Mouse (Mus musculus) MEL (cell line): ENCODE results near the gene Calb2. TPM values are rescaled to one million over a fixed set of nuclear protein-coding genes. Genes with fewer than 3 reads are reported as not detected.

ENCODE experiments used
- DNase-seq: peaks from one replicate; pipeline ENCODE4 v3.0.0; 2011; ENCODE audit warnings: low read depth, low spot score
- H3K27ac ChIP-seq: 2 replicates; pipeline ENCODE4 v1.5.1; 2012; ENCODE audit warnings: low read depth, mild to moderate bottlenecking, control low read depth, low read length, moderate library complexity; ENCODE audit not compliant: control insufficient read depth
- H3K27me3 ChIP-seq, 2 experiments: fragments of 150-350 bp in 1 of 2; sonication (generic) in 1 of 2; 2 replicates each; pipeline ENCODE4 v1.6.1; 2012; ENCODE audit warnings: low read length in 2 of 2, mild to moderate bottlenecking in 2 of 2, improper control_type of control experiment in 1 of 2, moderate library complexity in 1 of 2; ENCODE audit not compliant: insufficient read depth in 2 of 2, control insufficient read depth in 1 of 2
- H3K36me3 ChIP-seq, 2 experiments: 2 replicates each; pipeline ENCODE4 v1.6.1; 2012 to 2014; ENCODE audit warnings: low read length in 2 of 2, improper control_type of control experiment in 1 of 2, inconsistent platforms in 1 of 2, mild to moderate bottlenecking in 1 of 2; ENCODE audit not compliant: insufficient read depth in 2 of 2, control insufficient read depth in 1 of 2
- H3K4me1 ChIP-seq, 2 experiments: fragments of 150-350 bp in 1 of 2; sonication (generic) in 1 of 2; 2 replicates each; pipeline ENCODE4 v1.6.1; 2012; ENCODE audit warnings: low read length in 2 of 2, improper control_type of control experiment in 1 of 2, mild to moderate bottlenecking in 1 of 2; ENCODE audit not compliant: insufficient read depth in 2 of 2, control insufficient read depth in 1 of 2
- H3K4me3 ChIP-seq, 2 experiments: fragments of 150-350 bp in 1 of 2; sonication (generic) in 1 of 2; 2 replicates each; pipeline ENCODE4 v1.5.1; 2012; ENCODE audit warnings: low read depth in 2 of 2, low read length in 2 of 2, mild to moderate bottlenecking in 2 of 2, moderate library complexity in 2 of 2, control low read depth in 1 of 2, improper control_type of control experiment in 1 of 2; ENCODE audit not compliant: control insufficient read depth in 1 of 2, insufficient read depth in 1 of 2
- H3K79me2 ChIP-seq: 2 replicates; pipeline ENCODE4 v1.6.1; 2012; ENCODE audit warnings: mild to moderate bottlenecking, low read length, moderate library complexity; ENCODE audit not compliant: control insufficient read depth, poor library complexity, insufficient read depth
- H3K9ac ChIP-seq: 2 replicates; pipeline ENCODE4 v1.6.1; 2012; ENCODE audit warnings: low read depth, mild to moderate bottlenecking, control low read depth, low read length, moderate library complexity; ENCODE audit not compliant: control insufficient read depth, poor library complexity, severe bottlenecking
- H3K9me3 ChIP-seq: fragments of 150-350 bp; sonication (generic); replicated peaks from 2 replicates; pipeline ENCODE4 v1.6.1; 2012; ENCODE audit warnings: mild to moderate bottlenecking, low read length, improper control_type of control experiment, moderate library complexity; ENCODE audit not compliant: insufficient read depth
- BHLHE40 ChIP-seq: IDR thresholded peaks from 2 replicates; pipeline ENCODE4 v1.6.1; 2012; ENCODE audit warnings: low read depth, mild to moderate bottlenecking, inconsistent platforms, low read length, improper control_type of control experiment, borderline replicate concordance
- CHD2 ChIP-seq: IDR thresholded peaks from 2 replicates; pipeline ENCODE4 v1.6.1; 2011; ENCODE audit warnings: low read length, improper control_type of control experiment
- CTCF ChIP-seq, 3 experiments: IDR thresholded peaks in 2 of 3; conservative IDR thresholded peaks in 1 of 3; 2 replicates each; pipeline ENCODE4 v1.5.1; 2011 to 2012; ENCODE audit warnings: low read length in 3 of 3, low read depth in 2 of 3, mild to moderate bottlenecking in 2 of 3, improper control_type of control experiment in 1 of 3, inconsistent platforms in 1 of 3, mixed read lengths in 1 of 3, moderate library complexity in 1 of 3; ENCODE audit not compliant: control insufficient read depth in 1 of 3, insufficient read depth in 1 of 3, poor library complexity in 1 of 3, severe bottlenecking in 1 of 3
- EP300 ChIP-seq, 2 experiments: IDR thresholded peaks; 2 replicates each; pipeline ENCODE4 v1.6.1; 2011; ENCODE audit warnings: improper control_type of control experiment in 2 of 2, low read length in 2 of 2, low read depth in 1 of 2, mild to moderate bottlenecking in 1 of 2
- ETS1 ChIP-seq: IDR thresholded peaks from 2 replicates; pipeline ENCODE4 v1.6.1; 2012; ENCODE audit warnings: low read depth, mild to moderate bottlenecking, inconsistent platforms, low read length, improper control_type of control experiment, moderate library complexity
- GABPA ChIP-seq: IDR thresholded peaks from 2 replicates; pipeline ENCODE4 v1.6.1; 2012; ENCODE audit warnings: low read depth, mild to moderate bottlenecking, inconsistent platforms, low read length, improper control_type of control experiment, moderate library complexity
- JUND ChIP-seq: IDR thresholded peaks from 2 replicates; pipeline ENCODE4 v1.6.1; 2011; ENCODE audit warnings: low read depth, mild to moderate bottlenecking, improper control_type of control experiment, low read length
- KAT2A ChIP-seq: conservative IDR thresholded peaks from 2 replicates; pipeline ENCODE4 v1.6.1; 2012; ENCODE audit warnings: low read depth, low read length, improper control_type of control experiment, inconsistent platforms
- MAX ChIP-seq: IDR thresholded peaks from 2 replicates; pipeline ENCODE4 v1.6.1; 2011; ENCODE audit warnings: low read length, improper control_type of control experiment
- MAZ ChIP-seq: IDR thresholded peaks from 2 replicates; pipeline ENCODE4 v1.6.1; 2012; ENCODE audit warnings: low read depth, mild to moderate bottlenecking, inconsistent platforms, low read length, improper control_type of control experiment
- MEF2A ChIP-seq: IDR thresholded peaks from 2 replicates; pipeline ENCODE4 v1.6.1; 2014; ENCODE audit warnings: low read depth, mild to moderate bottlenecking, inconsistent platforms, low read length, improper control_type of control experiment; ENCODE audit not compliant: poor library complexity, insufficient replicate concordance, severe bottlenecking; ENCODE audit errors: extremely low read depth
- MYB ChIP-seq: IDR thresholded peaks from 2 replicates; pipeline ENCODE4 v1.6.1; 2011; ENCODE audit warnings: mild to moderate bottlenecking, low read depth, low read length, improper control_type of control experiment
- MYC ChIP-seq: IDR thresholded peaks from 2 replicates; pipeline ENCODE4 v1.6.1; 2011; ENCODE audit warnings: low read depth, mild to moderate bottlenecking, low read length, improper control_type of control experiment, moderate library complexity
- NELFE ChIP-seq: IDR thresholded peaks from 2 replicates; pipeline ENCODE4 v1.6.1; 2011; ENCODE audit warnings: low read depth, low read length, improper control_type of control experiment
- NRF1 ChIP-seq: IDR thresholded peaks from 2 replicates; pipeline ENCODE4 v1.6.1; 2014; ENCODE audit warnings: low read depth, mild to moderate bottlenecking, inconsistent platforms, low read length, improper control_type of control experiment, moderate library complexity; ENCODE audit not compliant: poor library complexity, insufficient read depth, severe bottlenecking
- POLR2A ChIP-seq, 2 experiments: IDR thresholded peaks; 2 replicates each; pipeline ENCODE4 v1.6.1; 2011 to 2012; ENCODE audit warnings: low read length in 2 of 2, mild to moderate bottlenecking in 2 of 2, control low read depth in 1 of 2, improper control_type of control experiment in 1 of 2, low read depth in 1 of 2, moderate library complexity in 1 of 2; ENCODE audit not compliant: control insufficient read depth in 1 of 2, insufficient read depth in 1 of 2, poor library complexity in 1 of 2
- POLR2AphosphoS2 ChIP-seq: IDR thresholded peaks from 2 replicates; pipeline ENCODE4 v1.6.1; 2011; ENCODE audit warnings: low read length, improper control_type of control experiment
- RAD21 ChIP-seq: IDR thresholded peaks from 2 replicates; pipeline ENCODE4 v1.6.1; 2011; ENCODE audit warnings: mild to moderate bottlenecking, low read depth, low read length, improper control_type of control experiment
- RCOR1 ChIP-seq: IDR thresholded peaks from 2 replicates; pipeline ENCODE4 v1.6.1; 2012; ENCODE audit warnings: low read depth, mild to moderate bottlenecking, inconsistent platforms, low read length, improper control_type of control experiment
- SIN3A ChIP-seq: IDR thresholded peaks from 2 replicates; pipeline ENCODE4 v1.6.1; 2012; ENCODE audit warnings: low read length, improper control_type of control experiment, inconsistent platforms
- SMC3 ChIP-seq: IDR thresholded peaks from 2 replicates; pipeline ENCODE4 v1.6.1; 2011; ENCODE audit warnings: low read depth, low read length, improper control_type of control experiment
- TAL1 ChIP-seq: IDR thresholded peaks from 2 replicates; pipeline ENCODE4 v1.6.1; 2012; ENCODE audit warnings: mild to moderate bottlenecking, inconsistent platforms, low read length, moderate library complexity, mixed read lengths
- TBP ChIP-seq: IDR thresholded peaks from 2 replicates; pipeline ENCODE4 v1.8.0; 2011; ENCODE audit warnings: low read depth, low read length, improper control_type of control experiment
- UBTF ChIP-seq: IDR thresholded peaks from 2 replicates; pipeline ENCODE4 v1.6.1; 2012; ENCODE audit warnings: low read depth, mild to moderate bottlenecking, inconsistent platforms, low read length, improper control_type of control experiment, moderate library complexity, borderline replicate concordance; ENCODE audit not compliant: insufficient read depth
- USF1 ChIP-seq: IDR thresholded peaks from 2 replicates; pipeline ENCODE4 v1.6.1; 2014; ENCODE audit warnings: low read depth, mild to moderate bottlenecking, inconsistent platforms, low read length, improper control_type of control experiment, moderate library complexity
- USF2 ChIP-seq, 2 experiments: IDR thresholded peaks; 2 replicates each; pipeline ENCODE4 v1.6.1; 2011 to 2012; ENCODE audit warnings: improper control_type of control experiment in 2 of 2, low read length in 2 of 2, borderline replicate concordance in 1 of 2, inconsistent platforms in 1 of 2, low read depth in 1 of 2, mild to moderate bottlenecking in 1 of 2; ENCODE audit not compliant: insufficient read depth in 1 of 2
- ZC3H11A ChIP-seq: IDR thresholded peaks from 2 replicates; pipeline ENCODE4 v1.6.1; 2012; ENCODE audit warnings: low read depth, mild to moderate bottlenecking, inconsistent platforms, low read length, improper control_type of control experiment
- ZKSCAN1 ChIP-seq: IDR thresholded peaks from 2 replicates; pipeline ENCODE4 v1.6.1; 2012; ENCODE audit warnings: low read depth, mild to moderate bottlenecking, inconsistent platforms, low read length, improper control_type of control experiment, moderate library complexity
- ZMIZ1 ChIP-seq: IDR thresholded peaks from 2 replicates; pipeline ENCODE4 v1.6.1; 2012; ENCODE audit warnings: low read depth, mild to moderate bottlenecking, inconsistent platforms, low read length, improper control_type of control experiment, moderate library complexity
- ZNF384 ChIP-seq: IDR thresholded peaks from 2 replicates; pipeline ENCODE4 v1.6.1; 2012; ENCODE audit warnings: low read depth, mild to moderate bottlenecking, inconsistent platforms, low read length, improper control_type of control experiment
- polyA plus RNA-seq, 2 experiments: library from polyadenylated mRNA; stranded (reverse) in 1 of 2; unstranded in 1 of 2; fragments of >175 nt in 1 of 2; fragments of >200 nt in 1 of 2; gene quantifications; 2 replicates each; pipeline versions ENCODE4 v1.2.1 to v1.2.4; 2012; ENCODE audit warnings: low replicate concordance in 2 of 2, low read depth in 1 of 2; ENCODE audit not compliant: insufficient read length in 2 of 2, insufficient read depth in 1 of 2, missing spikeins in 1 of 2
- total RNA-seq: library from RNA; depleted of rRNA; stranded (reverse); fragments of 300-350 nt; gene quantifications from 2 replicates; pipeline ENCODE4 v1.2.3, GENCODE M21; 2012; rRNA removed

The Calb2 gene
- total RNA-seq (0.10 and 0.12 TPM in 2 replicates), polyA plus RNA-seq (under 1 TPM in 1 of 2 experiments, not detected in 1; 0.82 TPM)

- Histone ChIP-seq H3K79me2 (no peaks in the 10 kb centered on the region), H3K36me3 (no peaks in the 10 kb centered on the region), H3K27me3 (no peaks in the 10 kb centered on the region), H3K9ac (no peak within 1 kb of the TSS), H3K4me1 (no peaks in the 10 kb centered on the region), H3K9me3 (no peaks in the 10 kb centered on the region), H3K4me3 (no peak within 1 kb of the TSS), H3K27ac (no peak within 1 kb of the TSS)
- no peak for DNase-seq
- TF ChIP-seq KAT2A (no peak), BHLHE40 (no peak), USF1 (no peak), CHD2 (no peak), ZNF384 (no peak), MYC (no peak), SMC3 (no peak), JUND (no peak), ZKSCAN1 (no peak), TBP (no peak), USF2 (IDR thresholded peaks at IDR 0.05; ENCODE audit: borderline replicate concordance in 1 of 2, insufficient read depth in 1 of 2, low read depth in 1 of 2, low read length in 2 of 2) (no peak), EP300 (IDR thresholded peaks at IDR 0.05; ENCODE audit: low read depth in 1 of 2, low read length in 2 of 2) (no peak), MYB (no peak)
These were observed at the start of gene Calb2 for GRCm38 (mm10) chr8:110168046-110168445. Calb2 (minus strand) TSS chr8:110168210.

GRCm38 (mm10) chr8:110217681-110218131 is 49.7 kb upstream of the Calb2 start:
- peaks cover 27% of the 10 kb centered on the region for H3K79me2 ChIP-seq
- H3K4me3 ChIP-seq, result peak overlapping the region; percentile 68 to 77
- no peaks in the 10 kb centered on the region for H3K9me3 ChIP-seq
- peaks cover 0 to 11% of the 10 kb centered on the region in 2 experiments; a peak in 2 of 4 replicates for H3K4me1 ChIP-seq
- DNase-seq, result peak; percentile 99
- peaks cover 6 to 13% of the 10 kb centered on the region in 2 experiments for H3K36me3 ChIP-seq
- peak overlapping the region; percentile 59 for H3K27ac ChIP-seq
- peaks cover 0 to 2% of the 10 kb centered on the region in 2 experiments; a peak in 1 of 4 replicates for H3K27me3 ChIP-seq
- H3K9ac ChIP-seq, result peak overlapping the region; percentile 73
- no peak for TF ChIP-seq GABPA
- peak; percentile 80 for TF ChIP-seq NELFE
- 0 out of 4 replicates have a peak, but pooled peaks of 1 of the 2 experiments have one; percentile 30 for TF ChIP-seq EP300 (IDR thresholded peaks at IDR 0.05; ENCODE audit: low read depth in 1 of 2, low read length in 2 of 2)
- TF ChIP-seq SIN3A, result peak; percentile 93
- 0 out of 2 replicates have a peak, but pooled peaks have one; percentile 53 for TF ChIP-seq ZMIZ1
- TF ChIP-seq TBP, result no peak
- no peak for TF ChIP-seq ZC3H11A
- TF ChIP-seq CHD2, result no peak
- peak; percentile 21; the same call in 1 of the 2 replicates for TF ChIP-seq BHLHE40
- peak; percentile 85 for TF ChIP-seq NRF1
- TF ChIP-seq RCOR1, result no peak
- TF ChIP-seq POLR2A (IDR thresholded peaks at IDR 0.05; ENCODE audit: control insufficient read depth in 1 of 2, insufficient read depth in 1 of 2, low read depth in 1 of 2, low read length in 2 of 2, poor library complexity in 1 of 2), result peak; percentile 72 to 79; a peak in 3 of 4 replicates
- TF ChIP-seq UBTF, result no peak
- peak; percentile 96 for TF ChIP-seq MAX
- no peak for TF ChIP-seq TAL1
- peak; percentile 64; the same call in 1 of the 2 replicates for TF ChIP-seq USF1
- TF ChIP-seq POLR2AphosphoS2, result peak; percentile 46; the same call in 1 of the 2 replicates
- TF ChIP-seq MYC, result peak; percentile 89
- peak; percentile 67 for TF ChIP-seq ETS1
- no peak for TF ChIP-seq RAD21
- no peak for TF ChIP-seq MEF2A
- no peak for TF ChIP-seq CTCF (IDR thresholded peaks at IDR 0.05 in 2 of 3, conservative IDR thresholded peaks at IDR 0.05 in 1 of 3; ENCODE audit: control insufficient read depth in 1 of 3, insufficient read depth in 1 of 3, low read depth in 2 of 3, low read length in 3 of 3, poor library complexity in 1 of 3, severe bottlenecking in 1 of 3)
- TF ChIP-seq MAZ, result peak; percentile 87; the same call in 1 of the 2 replicates
